Mouse (Mus musculus): ENCODE measurements around the gene Dnah12. TPM values are rescaled to one million over a fixed set of nuclear protein-coding genes. Genes with fewer than 3 reads are reported as not detected.

Gene Dnah12
- polyA plus RNA-seq, 1 experiment = 0.15 TPM

DNA sequence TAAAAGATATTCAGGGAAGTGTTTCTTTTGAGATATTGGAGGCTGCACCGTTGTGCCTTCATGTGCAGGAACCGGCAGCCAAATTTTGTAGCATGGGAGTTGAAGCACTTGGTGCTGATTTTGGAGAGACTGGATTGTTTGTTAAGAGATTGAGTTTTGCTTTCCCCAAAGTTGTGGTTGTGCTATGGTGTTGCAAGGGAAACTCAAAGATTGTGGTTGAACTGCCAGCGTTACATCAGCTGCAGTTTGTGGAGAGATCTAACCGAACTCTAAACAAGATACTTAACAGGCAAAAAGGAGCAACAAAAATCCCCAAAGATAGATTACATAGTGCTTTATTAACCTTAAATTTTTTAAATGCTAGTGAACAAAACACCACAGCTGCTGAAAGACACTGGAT lies 242.5 kb downstream of the Dnah12 start:
- Histone ChIP-seq H3K36me3 (ENCODE audit: control insufficient read depth, insufficient read depth, low read length, poor library complexity, severe bottlenecking) (peaks cover 3% of the 10 kb centered on the region), H3K9ac (ENCODE audit: low read depth, poor library complexity, severe bottlenecking) (no peak overlapping the region), H3K27ac (ENCODE audit: insufficient read depth, low read length) (no peak overlapping the region), H3K4me3 (ENCODE audit: low read depth, low read length) (no peak overlapping the region), H3K9me3 (replicated peaks; ENCODE audit: control insufficient read depth, insufficient read depth, low read length, poor library complexity, severe bottlenecking) (no peaks in the 10 kb centered on the region), H3K4me1 (ENCODE audit: control insufficient read depth, insufficient read depth, low read length) (no peaks in the 10 kb centered on the region), H3K27me3 (ENCODE audit: control insufficient read depth, insufficient read depth, low read length, poor library complexity, severe bottlenecking) (no peaks in the 10 kb centered on the region)
- TF ChIP-seq POLR2A (IDR thresholded peaks at IDR 0.05; ENCODE audit: insufficient read depth, low read length) = no peak
- no peak for TF ChIP-seq EP300 (IDR thresholded peaks at IDR 0.05; ENCODE audit: insufficient read depth, low read depth, low read length)
- TF ChIP-seq CTCF (IDR thresholded peaks at IDR 0.05; ENCODE audit: low read depth, low read length) = no peak

Other genes starting within 250 kb of the Dnah12 start
- 129 and 145 TPM in 2 replicates for gene Slmap, start 158.3 kb upstream of the Dnah12 start, polyA plus RNA-seq (2011; ENCODE audit: insufficient read depth, insufficient read length, low read depth, missing spikeins)
- 63.4 and 63.9 TPM in 2 replicates for gene Dennd6a, start 119.4 kb upstream of the Dnah12 start, polyA plus RNA-seq (2011; ENCODE audit: insufficient read depth, insufficient read length, low read depth, missing spikeins)
- gene Arf4, start 55.2 kb upstream of the Dnah12 start, polyA plus RNA-seq (2011; ENCODE audit: insufficient read depth, insufficient read length, low read depth, missing spikeins) = 272 and 281 TPM in 2 replicates
- 8.5 TPM in 2 replicates for gene Pde12, start 23.4 kb upstream of the Dnah12 start, polyA plus RNA-seq (2011; ENCODE audit: insufficient read depth, insufficient read length, low read depth, missing spikeins)
- gene Asb14, start 201.3 kb downstream of the Dnah12 start, polyA plus RNA-seq (2011; ENCODE audit: insufficient read depth, insufficient read length, low read depth, missing spikeins) = 0.47 and 0.84 TPM in 2 replicates

All from ES-Bruce4 (cell line).